Mouse (Mus musculus): ENCODE results near the gene Hs6st2. TPM values are rescaled to one million over a fixed set of nuclear protein-coding genes. Genes with fewer than 3 reads are reported as not detected.

Hs6st2 gene
- polyA plus RNA-seq, 1 experiment from 2014 or later, result 11.6 TPM

DNA sequence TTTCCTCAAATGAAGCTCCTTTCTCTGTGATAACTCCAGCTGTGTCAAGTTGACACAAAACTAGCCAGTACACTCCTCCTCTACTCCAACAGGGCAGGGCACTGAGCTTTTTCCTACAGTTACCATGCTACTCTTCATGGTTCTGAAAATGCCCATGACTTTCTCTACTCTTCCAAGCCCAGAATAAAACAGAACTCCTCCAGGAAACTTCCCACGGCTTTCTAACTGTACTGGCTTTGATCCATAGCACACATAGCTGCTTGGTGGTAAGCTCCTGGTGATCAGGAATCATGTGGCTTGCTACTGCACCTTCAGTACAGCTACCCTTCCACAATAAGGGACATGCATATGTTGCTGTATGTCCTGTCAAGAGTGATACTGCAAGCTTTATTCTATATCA is 150.5 kb downstream of the Hs6st2 start:
- 79% methylated on average over 1 of the region's 1 CpGs for WGBS
- no peak for ATAC-seq (ENCODE audit: low FRiP score)

DNA sequence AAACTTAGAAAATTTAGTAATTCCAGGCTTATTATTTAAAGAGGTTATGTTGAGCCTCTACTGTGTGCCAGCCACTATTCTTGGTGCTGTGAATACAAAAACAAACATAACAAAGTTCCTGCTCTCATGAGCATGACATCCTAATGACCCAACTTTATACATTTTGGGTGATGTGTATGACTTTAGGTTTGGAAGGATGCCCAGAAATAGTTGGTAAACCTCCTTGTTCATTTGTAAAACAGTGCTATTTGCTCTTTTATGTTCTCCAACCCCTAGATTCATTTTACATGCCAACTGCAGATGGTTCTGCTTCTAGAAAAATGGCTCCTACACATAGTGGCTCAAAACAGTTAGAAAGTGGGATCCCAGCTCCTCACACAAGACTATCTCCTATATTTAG is 153.1 kb downstream of the Hs6st2 start:
- Histone ChIP-seq H3K4me2 (no peak overlapping the region), H3K9ac (ENCODE audit: low read length) (no peak overlapping the region), H3K27me3 (ENCODE audit: control insufficient read depth, insufficient read depth, low read length) (no peaks in the 10 kb centered on the region), H3K36me3 (ENCODE audit: control insufficient read depth, insufficient read depth, low read length) (no peaks in the 10 kb centered on the region), H3K9me3 (ENCODE audit: control insufficient read depth, low read length) (no peaks in the 10 kb centered on the region), H3K27ac (ENCODE audit: low read depth, low read length) (no peak overlapping the region), H3K4me1 (ENCODE audit: control insufficient read depth, insufficient read depth, low read length) (no peaks in the 10 kb centered on the region), H3K4me3 (ENCODE audit: low read depth, low read length) (no peak overlapping the region)
- ATAC-seq (ENCODE audit: low FRiP score) (no peak), DNase-seq (ENCODE audit: low spot score, missing footprints) (no peak)

More for the DNA sequence above, 150.5 kb downstream of the Hs6st2 start:
- no peak for DNase-seq (ENCODE audit: low spot score, missing footprints)
- Histone ChIP-seq H3K4me3 (ENCODE audit: low read depth, low read length) (no peak overlapping the region), H3K27ac (ENCODE audit: low read depth, low read length) (no peak overlapping the region), H3K27me3 (ENCODE audit: control insufficient read depth, insufficient read depth, low read length) (no peaks in the 10 kb centered on the region), H3K4me2 (no peak overlapping the region), H3K9me3 (ENCODE audit: control insufficient read depth, low read length) (no peaks in the 10 kb centered on the region), H3K4me1 (ENCODE audit: control insufficient read depth, insufficient read depth, low read length) (no peaks in the 10 kb centered on the region), H3K36me3 (ENCODE audit: control insufficient read depth, insufficient read depth, low read length) (no peaks in the 10 kb centered on the region), H3K9ac (ENCODE audit: low read length) (no peak overlapping the region)

DNA sequence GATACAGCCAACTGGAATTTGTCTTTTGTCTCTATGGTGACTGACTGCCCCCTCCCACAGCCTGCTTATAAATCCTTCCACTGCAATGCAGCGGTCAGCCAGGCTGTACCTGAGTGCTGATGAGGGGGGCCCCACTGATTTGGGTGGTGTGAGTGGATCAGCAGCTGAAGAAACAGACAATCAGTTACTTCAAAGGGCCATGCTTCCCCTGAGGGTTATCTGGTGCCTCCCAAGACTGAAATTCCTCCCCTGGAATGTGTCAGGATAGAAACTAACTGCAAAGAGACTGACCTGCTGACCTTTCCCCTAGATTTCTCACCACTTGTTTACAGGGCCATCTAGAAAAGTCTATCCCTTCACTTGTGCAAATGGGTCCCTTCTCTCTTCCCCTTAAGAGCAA is 166.8 kb downstream of the Hs6st2 start:
- peaks cover 2% of the 10 kb centered on the region; the same call in 1 of the 2 replicates for H3K4me1 ChIP-seq (ENCODE audit: control insufficient read depth, insufficient read depth, low read length)
- H3K27me3 ChIP-seq (ENCODE audit: control insufficient read depth, insufficient read depth, low read length), result no peaks in the 10 kb centered on the region
- ATAC-seq (ENCODE audit: low FRiP score), result no peak
- no peak overlapping the region for H3K4me2 ChIP-seq
- no peak overlapping the region for H3K9ac ChIP-seq (ENCODE audit: low read length)
- H3K4me3 ChIP-seq (ENCODE audit: low read depth, low read length), result no peak overlapping the region
- no peak for DNase-seq (ENCODE audit: low spot score, missing footprints)
- no peaks in the 10 kb centered on the region for H3K9me3 ChIP-seq (ENCODE audit: control insufficient read depth, low read length)
- 29% methylated on average over 1 of the region's 1 CpGs for WGBS
- no peaks in the 10 kb centered on the region for H3K36me3 ChIP-seq (ENCODE audit: control insufficient read depth, insufficient read depth, low read length)
- no peak overlapping the region for H3K27ac ChIP-seq (ENCODE audit: low read depth, low read length)

DNA sequence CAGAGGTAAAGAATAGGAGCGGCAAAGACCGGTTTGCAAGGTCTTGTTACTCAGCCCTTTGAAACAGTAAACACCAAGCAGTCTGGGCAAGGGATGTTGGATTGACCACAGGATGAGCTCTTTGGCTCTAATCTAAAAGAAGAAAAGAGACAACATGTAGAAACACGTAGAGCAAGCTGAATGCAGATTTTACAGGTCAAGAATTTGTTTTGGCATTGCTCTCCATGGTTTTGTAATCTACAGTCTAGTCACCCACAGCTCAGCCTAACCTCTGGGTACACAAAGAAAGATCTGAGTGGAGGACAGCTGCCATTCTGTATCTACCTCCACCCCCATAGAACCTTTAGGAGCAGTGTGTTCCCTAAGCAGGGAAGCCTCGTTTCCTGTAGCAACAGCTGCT is 175.1 kb downstream of the Hs6st2 start:
- Histone ChIP-seq H3K9me3 (ENCODE audit: control insufficient read depth, low read length) (no peaks in the 10 kb centered on the region), H3K4me3 (ENCODE audit: low read depth, low read length) (no peak overlapping the region), H3K36me3 (ENCODE audit: control insufficient read depth, insufficient read depth, low read length) (no peaks in the 10 kb centered on the region), H3K4me1 (ENCODE audit: control insufficient read depth, insufficient read depth, low read length) (no peaks in the 10 kb centered on the region), H3K27ac (ENCODE audit: low read depth, low read length) (no peak overlapping the region), H3K4me2 (no peak overlapping the region), H3K27me3 (ENCODE audit: control insufficient read depth, insufficient read depth, low read length) (no peaks in the 10 kb centered on the region), H3K9ac (ENCODE audit: low read length) (no peak overlapping the region)
- DNase-seq (ENCODE audit: low spot score, missing footprints) (no peak), ATAC-seq (ENCODE audit: low FRiP score) (no peak)
- 71% methylated on average over 4 of the region's 4 CpGs for WGBS

DNA sequence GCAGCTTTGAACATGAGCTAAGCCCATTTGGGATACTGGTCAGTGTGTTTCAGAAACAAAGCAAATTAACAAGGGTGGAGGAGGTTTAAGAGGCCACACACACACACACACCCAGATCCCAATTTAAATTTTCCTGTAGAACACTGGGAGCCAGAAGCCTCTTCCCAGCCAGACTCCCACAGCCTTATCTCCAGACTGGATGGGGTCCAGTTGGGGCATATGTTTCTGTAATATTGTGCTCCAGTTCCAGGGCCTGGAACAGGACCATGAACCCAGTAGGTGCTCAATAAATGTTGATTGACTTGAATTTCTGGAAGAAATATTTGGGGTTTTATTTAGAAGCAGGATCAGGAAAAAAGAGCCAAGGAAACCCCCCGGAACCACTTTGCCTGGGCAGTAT is 176.0 kb downstream of the Hs6st2 start:
- Histone ChIP-seq H3K9ac (ENCODE audit: low read length) (no peak overlapping the region), H3K27me3 (ENCODE audit: control insufficient read depth, insufficient read depth, low read length) (no peaks in the 10 kb centered on the region), H3K4me1 (ENCODE audit: control insufficient read depth, insufficient read depth, low read length) (no peaks in the 10 kb centered on the region), H3K36me3 (ENCODE audit: control insufficient read depth, insufficient read depth, low read length) (no peaks in the 10 kb centered on the region), H3K4me2 (no peak overlapping the region), H3K9me3 (ENCODE audit: control insufficient read depth, low read length) (no peaks in the 10 kb centered on the region), H3K4me3 (ENCODE audit: low read depth, low read length) (no peak overlapping the region), H3K27ac (ENCODE audit: low read depth, low read length) (no peak overlapping the region)
- DNase-seq (ENCODE audit: low spot score, missing footprints) (no peak), ATAC-seq (ENCODE audit: low FRiP score) (no peak)
- WGBS, result 88% methylated on average over 1 of the region's 1 CpGs

DNA sequence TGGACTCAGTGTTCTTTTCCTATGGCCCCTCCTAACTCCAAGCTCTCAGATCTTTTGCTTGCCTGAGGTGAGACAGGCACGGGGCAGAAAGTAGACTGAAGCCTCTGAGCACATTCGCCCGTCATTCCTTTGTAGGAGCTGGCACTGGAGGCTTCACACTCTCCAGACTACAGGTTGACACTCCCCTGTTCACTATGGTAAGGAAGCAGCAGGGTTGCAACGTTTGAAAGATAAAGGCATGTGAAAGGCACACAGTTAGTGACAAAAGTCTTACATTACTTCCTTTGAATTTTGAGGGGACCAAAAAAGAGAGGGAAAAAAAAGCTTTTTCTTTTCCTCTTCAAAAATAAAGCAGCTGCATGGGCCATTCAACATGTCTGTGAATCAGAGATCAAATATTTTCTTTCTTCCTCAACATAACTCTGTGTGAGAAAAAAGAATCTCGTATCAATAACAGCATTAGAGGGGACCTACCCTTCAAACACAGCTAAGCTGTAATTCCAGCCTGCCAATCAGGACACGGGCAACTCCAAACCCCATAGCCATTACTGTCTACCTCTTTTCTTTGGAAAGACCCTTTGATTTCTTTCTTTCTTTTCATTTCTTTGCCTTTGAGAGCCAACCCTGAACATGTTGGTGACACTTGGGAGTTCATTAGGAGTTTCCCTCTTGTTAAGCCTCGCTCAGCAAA is 177.7 kb downstream of the Hs6st2 start:
- no peak overlapping the region for H3K27ac ChIP-seq (ENCODE audit: low read depth, low read length)
- no peaks in the 10 kb centered on the region for H3K4me1 ChIP-seq (ENCODE audit: control insufficient read depth, insufficient read depth, low read length)
- DNase-seq (ENCODE audit: low spot score, missing footprints), result no peak
- no peaks in the 10 kb centered on the region for H3K9me3 ChIP-seq (ENCODE audit: control insufficient read depth, low read length)
- H3K4me2 ChIP-seq, result no peak overlapping the region
- no peaks in the 10 kb centered on the region for H3K27me3 ChIP-seq (ENCODE audit: control insufficient read depth, insufficient read depth, low read length)
- ATAC-seq (ENCODE audit: low FRiP score), result no peak
- no peaks in the 10 kb centered on the region for H3K36me3 ChIP-seq (ENCODE audit: control insufficient read depth, insufficient read depth, low read length)
- H3K4me3 ChIP-seq (ENCODE audit: low read depth, low read length), result no peak overlapping the region
- no peak overlapping the region for H3K9ac ChIP-seq (ENCODE audit: low read length)
- WGBS, result 52% methylated on average over 7 of the region's 7 CpGs

DNA sequence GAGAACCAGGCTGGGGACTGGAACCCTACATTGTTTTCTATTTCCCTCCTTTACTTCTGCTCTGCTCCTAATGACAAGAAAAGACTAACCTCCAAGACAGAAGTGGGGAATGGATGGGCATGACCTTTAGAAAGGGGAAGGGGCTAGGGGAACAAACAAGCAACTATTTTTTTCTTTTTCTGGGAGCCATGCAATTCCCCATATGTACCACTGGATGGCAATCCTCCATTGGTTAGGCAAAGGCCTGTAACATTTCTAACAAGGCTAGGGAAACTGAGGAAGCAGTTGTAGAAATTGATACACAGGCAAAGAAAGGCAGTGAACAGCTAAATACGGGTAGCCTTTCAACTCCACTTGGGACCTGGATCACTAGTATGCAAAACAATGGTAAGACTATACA is 183.8 kb downstream of the Hs6st2 start:
- Histone ChIP-seq H3K9me3 (ENCODE audit: control insufficient read depth, low read length) (no peaks in the 10 kb centered on the region), H3K27ac (ENCODE audit: low read depth, low read length) (no peak overlapping the region), H3K36me3 (ENCODE audit: control insufficient read depth, insufficient read depth, low read length) (no peaks in the 10 kb centered on the region), H3K4me3 (ENCODE audit: low read depth, low read length) (no peak overlapping the region), H3K27me3 (ENCODE audit: control insufficient read depth, insufficient read depth, low read length) (no peaks in the 10 kb centered on the region), H3K9ac (ENCODE audit: low read length) (no peak overlapping the region), H3K4me1 (ENCODE audit: control insufficient read depth, insufficient read depth, low read length) (no peaks in the 10 kb centered on the region), H3K4me2 (no peak overlapping the region)
- ATAC-seq (ENCODE audit: low FRiP score) (no peak), DNase-seq (ENCODE audit: low spot score, missing footprints) (no peak)
- WGBS, result 59% methylated on average over 1 of the region's 1 CpGs

DNA sequence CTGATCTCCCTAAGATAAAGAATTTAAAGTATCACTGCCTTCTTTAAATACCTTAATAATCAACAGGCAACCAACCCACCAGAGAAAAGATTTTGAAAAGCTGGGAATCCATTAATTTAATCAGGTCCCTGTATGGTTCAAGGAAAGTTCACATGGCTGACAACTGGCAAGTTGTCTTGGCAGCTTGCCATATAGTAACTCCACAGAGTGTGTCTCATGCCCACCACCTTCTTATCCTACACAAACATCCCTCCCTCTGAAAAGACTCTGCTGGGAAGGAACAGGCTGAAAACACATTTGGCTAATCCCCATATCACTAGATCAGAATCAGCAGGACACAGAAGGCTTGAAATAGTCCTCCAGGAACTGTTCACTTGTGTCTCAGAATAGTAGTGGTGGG is 193.3 kb downstream of the Hs6st2 start:
- H3K9ac ChIP-seq (ENCODE audit: low read length), result no peak overlapping the region
- ATAC-seq (ENCODE audit: low FRiP score), result no peak

DNA sequence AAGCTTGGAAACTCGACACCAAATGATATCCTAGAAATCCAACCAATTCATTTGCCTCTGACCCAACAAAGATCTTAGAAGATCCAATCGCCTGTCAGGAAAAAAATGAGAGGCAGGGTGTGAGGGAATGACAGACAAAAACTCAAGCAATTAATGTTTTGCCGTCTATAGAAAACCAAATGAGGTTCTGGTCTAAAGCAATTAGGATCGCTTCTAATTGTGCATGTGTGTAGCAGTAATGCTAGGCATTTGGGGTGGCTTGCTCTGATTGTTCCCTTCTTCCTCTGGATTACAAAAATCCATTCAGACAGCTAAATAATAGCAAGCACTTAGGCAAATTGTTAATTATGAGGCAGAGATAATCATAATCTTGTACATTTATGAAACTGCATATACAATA is 212.2 kb downstream of the Hs6st2 start:
- DNase-seq (ENCODE audit: low spot score, missing footprints), result no peak

More for the DNA sequence above, 193.3 kb downstream of the Hs6st2 start:
- Histone ChIP-seq H3K27me3 (ENCODE audit: control insufficient read depth, insufficient read depth, low read length) (no peaks in the 10 kb centered on the region), H3K4me3 (ENCODE audit: low read depth, low read length) (no peak overlapping the region), H3K4me1 (ENCODE audit: control insufficient read depth, insufficient read depth, low read length) (no peaks in the 10 kb centered on the region), H3K36me3 (ENCODE audit: control insufficient read depth, insufficient read depth, low read length) (no peaks in the 10 kb centered on the region), H3K4me2 (no peak overlapping the region), H3K27ac (ENCODE audit: low read depth, low read length) (no peak overlapping the region), H3K9me3 (ENCODE audit: control insufficient read depth, low read length) (no peaks in the 10 kb centered on the region)
- no peak for DNase-seq (ENCODE audit: low spot score, missing footprints)

More for the DNA sequence above, 212.2 kb downstream of the Hs6st2 start:
- no peak for ATAC-seq (ENCODE audit: low FRiP score)
- no peaks in the 10 kb centered on the region for H3K9me3 ChIP-seq (ENCODE audit: control insufficient read depth, low read length)
- H3K27me3 ChIP-seq (ENCODE audit: control insufficient read depth, insufficient read depth, low read length), result no peaks in the 10 kb centered on the region
- 66% methylated on average over 4 of the region's 4 CpGs for WGBS
- H3K36me3 ChIP-seq (ENCODE audit: control insufficient read depth, insufficient read depth, low read length), result no peaks in the 10 kb centered on the region
- H3K4me2 ChIP-seq, result no peak overlapping the region
- no peak overlapping the region for H3K9ac ChIP-seq (ENCODE audit: low read length)
- H3K27ac ChIP-seq (ENCODE audit: low read depth, low read length), result no peak overlapping the region
- no peak overlapping the region for H3K4me3 ChIP-seq (ENCODE audit: low read depth, low read length)
- no peaks in the 10 kb centered on the region for H3K4me1 ChIP-seq (ENCODE audit: control insufficient read depth, insufficient read depth, low read length)
